Mouse (Mus musculus) lung, embryonic 14.5 days (tissue): Measurements from ENCODE around the gene Lhfp. TPM values are rescaled to one million over a fixed set of nuclear protein-coding genes. Genes with fewer than 3 reads are reported as not detected.

Experiments used
- ATAC-seq: fragments of 200-750 bp; cut with Nextera tagmentation; 2 replicates; pipeline ENCODE4 v1.8.0; 2017; ENCODE audit warnings: mild to moderate bottlenecking, moderate TSS enrichment, moderate library complexity; ENCODE audit not compliant: insufficient read depth
- DNase-seq: peaks from one replicate; pipeline ENCODE4 v3.0.0-alpha.2; 2015
- H3K27ac ChIP-seq: fragments of 300-500 bp; sonication (generic); 2 replicates; pipeline ENCODE4 v1.5.1; 2014; ENCODE audit warnings: low read depth, mild to moderate bottlenecking, moderate library complexity
- H3K27me3 ChIP-seq: fragments of 300-500 bp; sonication (generic); 2 replicates; pipeline ENCODE4 v1.6.1; 2014; ENCODE audit warnings: low read length, control low read depth; ENCODE audit not compliant: insufficient read depth
- H3K36me3 ChIP-seq: fragments of 300-500 bp; sonication (generic); 2 replicates; pipeline ENCODE4 v1.6.1; 2014; ENCODE audit warnings: control low read depth; ENCODE audit not compliant: insufficient read depth
- H3K4me1 ChIP-seq: fragments of 300-500 bp; sonication (generic); 2 replicates; pipeline ENCODE4 v1.6.1; 2014; ENCODE audit warnings: antibody characterized with exemption, control low read depth; ENCODE audit not compliant: insufficient read depth
- H3K4me2 ChIP-seq: fragments of 300-500 bp; sonication (generic); 2 replicates; pipeline ENCODE4 v1.6.1; 2014; ENCODE audit warnings: mild to moderate bottlenecking
- H3K4me3 ChIP-seq: fragments of 300-500 bp; sonication (generic); 2 replicates; pipeline ENCODE4 v1.5.1; 2014; ENCODE audit warnings: low read depth, low read length
- H3K9ac ChIP-seq: fragments of 300-500 bp; sonication (generic); 2 replicates; pipeline ENCODE4 v1.6.1; 2014
- H3K9me3 ChIP-seq: fragments of 300-500 bp; sonication (generic); 2 replicates; pipeline ENCODE4 v1.6.1; 2016; ENCODE audit warnings: low read depth, low read length, control low read depth
- CTCF ChIP-seq: IDR thresholded peaks from 2 replicates; pipeline ENCODE4 v1.5.1; 2016; ENCODE audit warnings: antibody characterized with exemption, low read depth
- WGBS: fragments of 180-500 bp; shearing (Covaris S2); extraction: QIAGEN DNeasy Blood & Tissue Kit; methylation state at CpG from one replicate; pipeline ENCODE4 v1.1.7; 2014; 5-methylcytosine and 5-hydroxymethylcytosine counted together
- polyA plus RNA-seq: library from polyadenylated mRNA; unstranded; fragments of >200 nt; fragmentation: Nextera tagmentation; extraction: Ambion mirVana; gene quantifications from 2 replicates; pipeline ENCODE4 v1.2.1, GENCODE M21; 2014

Gene Lhfp
- polyA plus RNA-seq, result 61.9 and 63.8 TPM in 2 replicates

- WGBS, result under 1% methylated on average over 58 of the region's 58 CpGs
- no peaks in the 10 kb centered on the region for H3K36me3 ChIP-seq
- DNase-seq, result peak; percentile 87
- peak within 1 kb of the TSS; percentile 58 for H3K9ac ChIP-seq
- peak; percentile 50 for TF ChIP-seq CTCF
- no peaks in the 10 kb centered on the region for H3K9me3 ChIP-seq
- H3K4me3 ChIP-seq, result peak within 1 kb of the TSS; percentile 51
- peak; percentile 93 for ATAC-seq
- H3K27me3 ChIP-seq, result 0 out of 2 replicates have a peak, but pooled peaks cover 8% of the 10 kb centered on the region
- peaks cover 22% of the 10 kb centered on the region for H3K4me1 ChIP-seq
- H3K4me2 ChIP-seq, result peak within 1 kb of the TSS; percentile 79
- peak within 1 kb of the TSS; percentile 26; the same call in 1 of the 2 replicates for H3K27ac ChIP-seq
These were observed at the start of gene Lhfp for GRCm38 (mm10) chr3:53041411-53042239. Gene Lhfp, plus strand, starts transcription at chr3:53041528.

GRCm38 (mm10) chr3:52993296-52993695 lies 48.0 kb upstream of the Lhfp start:
- Histone ChIP-seq H3K27ac (no peak overlapping the region), H3K9me3 (no peaks in the 10 kb centered on the region), H3K36me3 (peaks cover 61% of the 10 kb centered on the region), H3K4me1 (no peaks in the 10 kb centered on the region), H3K27me3 (no peaks in the 10 kb centered on the region), H3K9ac (no peak overlapping the region), H3K4me2 (no peak overlapping the region), H3K4me3 (no peak overlapping the region)
- WGBS, result 79% methylated on average over 10 of the region's 10 CpGs
- no peak for ATAC-seq
- no peak for DNase-seq
- no peak for TF ChIP-seq CTCF

- peak; percentile 52 for DNase-seq
These were observed 46.7 kb upstream of the Lhfp start for GRCm38 (mm10) chr3:52994666-52995065.

GRCm38 (mm10) chr3:52996635-52997034 lies 44.7 kb upstream of the Lhfp start:
- Histone ChIP-seq H3K4me3 (no peak overlapping the region), H3K27me3 (no peaks in the 10 kb centered on the region), H3K27ac (no peak overlapping the region), H3K9me3 (no peaks in the 10 kb centered on the region), H3K4me1 (no peaks in the 10 kb centered on the region), H3K36me3 (peaks cover 62% of the 10 kb centered on the region), H3K9ac (no peak overlapping the region), H3K4me2 (no peak overlapping the region)
- DNase-seq, result no peak
- WGBS, result 88% methylated on average over 5 of the region's 5 CpGs
- no peak for ATAC-seq
- no peak for TF ChIP-seq CTCF

More at GRCm38 (mm10) chr3:52994666-52995065, 46.7 kb upstream of the Lhfp start:
- WGBS, result 66% methylated on average over 5 of the region's 5 CpGs
- Histone ChIP-seq H3K9me3 (no peaks in the 10 kb centered on the region), H3K27ac (no peak overlapping the region), H3K4me2 (no peak overlapping the region), H3K27me3 (no peaks in the 10 kb centered on the region), H3K36me3 (peaks cover 53% of the 10 kb centered on the region), H3K4me3 (no peak overlapping the region), H3K9ac (no peak overlapping the region), H3K4me1 (no peaks in the 10 kb centered on the region)
- no peak for ATAC-seq
- TF ChIP-seq CTCF, result peak; percentile 53

GRCm38 (mm10) chr3:52997381-52997780 lies 43.9 kb upstream of the Lhfp start:
- Histone ChIP-seq H3K4me3 (no peak overlapping the region), H3K4me1 (no peaks in the 10 kb centered on the region), H3K27me3 (no peaks in the 10 kb centered on the region), H3K36me3 (peaks cover 60% of the 10 kb centered on the region), H3K4me2 (no peak overlapping the region), H3K27ac (no peak overlapping the region), H3K9me3 (no peaks in the 10 kb centered on the region), H3K9ac (no peak overlapping the region)
- no peak for ATAC-seq
- DNase-seq, result no peak
- WGBS, result 69% methylated on average over 1 of the region's 1 CpGs
- TF ChIP-seq CTCF, result no peak

- H3K9ac ChIP-seq, result no peak overlapping the region
- H3K4me2 ChIP-seq, result no peak overlapping the region
- no peaks in the 10 kb centered on the region for H3K27me3 ChIP-seq
- TF ChIP-seq CTCF, result no peak
- no peaks in the 10 kb centered on the region for H3K4me1 ChIP-seq
- ATAC-seq, result no peak
- DNase-seq, result no peak
- 63% methylated on average over 15 of the region's 15 CpGs for WGBS
- H3K36me3 ChIP-seq, result peaks cover 54% of the 10 kb centered on the region
- no peaks in the 10 kb centered on the region for H3K9me3 ChIP-seq
- H3K27ac ChIP-seq, result no peak overlapping the region
- no peak overlapping the region for H3K4me3 ChIP-seq
These were observed 42.1 kb upstream of the Lhfp start for GRCm38 (mm10) chr3:52999016-52999744.

- Histone ChIP-seq H3K27ac (no peak overlapping the region), H3K4me1 (no peaks in the 10 kb centered on the region), H3K27me3 (no peaks in the 10 kb centered on the region), H3K36me3 (peaks cover 57% of the 10 kb centered on the region), H3K4me3 (no peak overlapping the region), H3K9ac (no peak overlapping the region), H3K4me2 (no peak overlapping the region), H3K9me3 (no peaks in the 10 kb centered on the region)
- no peak for TF ChIP-seq CTCF
- ATAC-seq (no peak), DNase-seq (no peak)
- 74% methylated on average over 3 of the region's 3 CpGs for WGBS
These were observed 41.3 kb upstream of the Lhfp start for GRCm38 (mm10) chr3:52999996-53000395.
